22 mouse cellular contexts compared by ENCODE assay signal in the genomic region with DNA sequence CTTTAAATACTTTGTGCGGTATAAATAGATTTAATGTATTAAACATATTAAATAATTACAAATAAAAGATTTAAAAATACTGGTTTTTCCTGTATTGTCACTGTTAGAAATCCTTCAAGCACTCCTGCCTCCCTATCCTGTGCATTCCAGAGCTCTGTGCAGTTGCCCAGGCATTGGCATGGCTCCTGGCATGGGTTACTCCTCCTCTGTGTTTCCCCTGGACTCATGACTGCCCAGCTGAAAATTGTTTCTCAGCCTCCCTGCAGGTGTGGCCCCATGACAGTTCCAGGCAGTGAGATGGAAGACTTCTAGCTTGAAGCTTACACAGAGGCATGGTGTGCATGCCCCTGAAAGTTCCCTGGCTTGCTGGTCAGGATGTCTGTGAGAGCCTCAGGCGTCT. TPM values are rescaled to one million over a fixed set of nuclear protein-coding genes. Genes with fewer than 3 reads are reported as not detected.
"Had no signal": no experiment of that assay in that cellular context is flagged by ENCODE, and none has a peak within 500 bp of the region (broad histone marks: within the 10 kb centered on the region; RNA-seq: fewer than 3 reads in every experiment).

No protein-coding gene starts in this region.

- H3K9me3 ChIP-seq: midbrain, embryonic 10.5 days; midbrain, embryonic 12.5 days; neural tube, embryonic 13.5 days; neural tube, embryonic 15.5 days had no signal

- H3K4me3 ChIP-seq: midbrain, embryonic 10.5 days; midbrain, embryonic 12.5 days; myocyte; neural tube, embryonic 13.5 days; neural tube, embryonic 15.5 days had no signal

- H3K4me1 ChIP-seq: midbrain, embryonic 10.5 days; midbrain, embryonic 12.5 days; neural tube, embryonic 13.5 days; neural tube, embryonic 15.5 days had no signal

- DNase-seq: lung, embryonic 14.5 days; lung, postnatal 10 days; lung, postnatal 4 days; midbrain, embryonic 14.5 days; retina, postnatal 1 day; right cerebral cortex, adult 18-20 months; right cerebral cortex, postnatal 25 days; right cerebral cortex, postnatal 4 days; spleen, adult 18-20 months; thymus, adult 2 months; thymus, postnatal 25 days; thymus, postnatal 4 days had no signal

- H3K9ac ChIP-seq: lung, embryonic 14.5 days; midbrain, embryonic 12.5 days; neural tube, embryonic 13.5 days; neural tube, embryonic 15.5 days had no signal

- H3K27me3 ChIP-seq: midbrain, embryonic 12.5 days; neural tube, embryonic 13.5 days; neural tube, embryonic 15.5 days had no signal

- ATAC-seq: midbrain, embryonic 16.5 days had no signal

- H3K27ac ChIP-seq: midbrain, embryonic 10.5 days; midbrain, embryonic 12.5 days; neural tube, embryonic 13.5 days; neural tube, embryonic 15.5 days had no signal

- H3K4me2 ChIP-seq: lung, embryonic 14.5 days; midbrain, embryonic 12.5 days; neural tube, embryonic 13.5 days; neural tube, embryonic 15.5 days had no signal

RNA-seq across cellular contexts. Expression of a gene that starts 20.8 kb away (rescaled TPM):
- total RNA-seq: megakaryocyte, adult 5-6 weeks; megakaryocyte-erythroid progenitor cell, adult 5-6 weeks had no signal
- polyA plus RNA-seq: lung, embryonic 14.5 days; myocyte; small intestine, adult 2 months; testis, adult 2 months had no signal
